Mouse (Mus musculus): ENCODE results near the gene Csmd2. TPM values are rescaled to one million over a fixed set of nuclear protein-coding genes. Genes with fewer than 3 reads are reported as not detected.

The Csmd2 gene
- polyA plus RNA-seq, 1 experiment from 2014 or later = 0.21 TPM

DNA sequence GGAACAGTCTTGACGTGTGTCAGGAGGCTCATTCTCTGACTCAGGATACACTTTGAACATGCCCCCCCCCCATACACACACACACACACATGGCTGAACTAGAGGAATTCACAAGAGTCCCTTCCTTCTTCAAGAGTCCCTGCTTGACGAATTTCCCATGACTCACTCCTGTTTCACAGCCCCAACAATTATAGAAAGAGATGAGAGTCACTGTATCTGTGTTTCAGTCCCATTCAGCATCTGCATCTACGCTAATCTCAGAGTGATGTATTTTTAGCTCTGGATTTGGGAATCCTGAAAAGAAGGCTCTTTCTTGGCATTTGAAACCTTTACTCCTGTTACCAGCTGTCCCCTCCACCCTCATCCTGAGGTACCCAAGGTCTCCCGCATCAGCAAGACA lies 406.2 kb downstream of the Csmd2 start:
- Histone ChIP-seq H3K4me3 (ENCODE audit: low read depth, low read length) (no peak overlapping the region), H3K27ac (replicated peaks; ENCODE audit: low read depth, low read length) (no peak overlapping the region), H3K9me3 (replicated peaks; ENCODE audit: control insufficient read depth, low read length) (no peaks in the 10 kb centered on the region), H3K9ac (replicated peaks; ENCODE audit: low read length) (no peak overlapping the region), H3K36me3 (replicated peaks; ENCODE audit: control insufficient read depth, insufficient read depth, low read depth, low read length) (no peaks in the 10 kb centered on the region), H3K4me2 (ENCODE audit: low read depth, low read length) (no peak overlapping the region), H3K4me1 (ENCODE audit: control insufficient read depth, insufficient read depth, low read length) (no peaks in the 10 kb centered on the region), H3K27me3 (ENCODE audit: control insufficient read depth, insufficient read depth, low read length) (no peaks in the 10 kb centered on the region)
- DNase-seq (ENCODE audit: low spot score) (no peak), ATAC-seq (replicated peaks; ENCODE audit: insufficient number of reproducible peaks, low FRiP score, low TSS enrichment, low read depth) (no peak)
- 80% methylated on average over 4 of the region's 4 CpGs for WGBS

- Histone ChIP-seq H3K9me3 (replicated peaks; ENCODE audit: control insufficient read depth, low read length) (no peaks in the 10 kb centered on the region), H3K9ac (replicated peaks; ENCODE audit: low read length) (no peak overlapping the region), H3K27me3 (ENCODE audit: control insufficient read depth, insufficient read depth, low read length) (no peaks in the 10 kb centered on the region), H3K4me1 (ENCODE audit: control insufficient read depth, insufficient read depth, low read length) (no peaks in the 10 kb centered on the region), H3K4me2 (ENCODE audit: low read depth, low read length) (no peak overlapping the region), H3K4me3 (ENCODE audit: low read depth, low read length) (no peak overlapping the region), H3K36me3 (replicated peaks; ENCODE audit: control insufficient read depth, insufficient read depth, low read depth, low read length) (no peaks in the 10 kb centered on the region), H3K27ac (replicated peaks; ENCODE audit: low read depth, low read length) (no peak overlapping the region)
- ATAC-seq (replicated peaks; ENCODE audit: insufficient number of reproducible peaks, low FRiP score, low TSS enrichment, low read depth) (no peak), DNase-seq (ENCODE audit: low spot score) (no peak)
- 87% methylated on average over 5 of the region's 5 CpGs for WGBS
Measured at GRCm38 (mm10) chr4:128396616-128397015, 409.0 kb downstream of the Csmd2 start.

GRCm38 (mm10) chr4:128397804-128398203 lies 410.1 kb downstream of the Csmd2 start:
- Histone ChIP-seq H3K27me3 (ENCODE audit: control insufficient read depth, insufficient read depth, low read length) (no peaks in the 10 kb centered on the region), H3K9me3 (replicated peaks; ENCODE audit: control insufficient read depth, low read length) (no peaks in the 10 kb centered on the region), H3K27ac (replicated peaks; ENCODE audit: low read depth, low read length) (no peak overlapping the region), H3K4me2 (ENCODE audit: low read depth, low read length) (no peak overlapping the region), H3K4me1 (ENCODE audit: control insufficient read depth, insufficient read depth, low read length) (no peaks in the 10 kb centered on the region), H3K36me3 (replicated peaks; ENCODE audit: control insufficient read depth, insufficient read depth, low read depth, low read length) (no peaks in the 10 kb centered on the region), H3K9ac (replicated peaks; ENCODE audit: low read length) (no peak overlapping the region), H3K4me3 (ENCODE audit: low read depth, low read length) (no peak overlapping the region)
- DNase-seq (ENCODE audit: low spot score) (no peak), ATAC-seq (replicated peaks; ENCODE audit: insufficient number of reproducible peaks, low FRiP score, low TSS enrichment, low read depth) (no peak)
- 70% methylated on average over 7 of the region's 7 CpGs for WGBS

- Histone ChIP-seq H3K4me2 (ENCODE audit: low read depth, low read length) (no peak overlapping the region), H3K27ac (replicated peaks; ENCODE audit: low read depth, low read length) (no peak overlapping the region), H3K4me3 (ENCODE audit: low read depth, low read length) (no peak overlapping the region), H3K27me3 (ENCODE audit: control insufficient read depth, insufficient read depth, low read length) (no peaks in the 10 kb centered on the region), H3K9ac (replicated peaks; ENCODE audit: low read length) (no peak overlapping the region), H3K36me3 (replicated peaks; ENCODE audit: control insufficient read depth, insufficient read depth, low read depth, low read length) (no peaks in the 10 kb centered on the region), H3K9me3 (replicated peaks; ENCODE audit: control insufficient read depth, low read length) (no peaks in the 10 kb centered on the region), H3K4me1 (ENCODE audit: control insufficient read depth, insufficient read depth, low read length) (no peaks in the 10 kb centered on the region)
- WGBS = 66% methylated on average over 7 of the region's 7 CpGs
- ATAC-seq (replicated peaks; ENCODE audit: insufficient number of reproducible peaks, low FRiP score, low TSS enrichment, low read depth) (no peak), DNase-seq (ENCODE audit: low spot score) (no peak)
Measured at GRCm38 (mm10) chr4:128398948-128399347, 411.3 kb downstream of the Csmd2 start.

GRCm38 (mm10) chr4:128400016-128400415 lies 412.4 kb downstream of the Csmd2 start:
- no peak for ATAC-seq (replicated peaks; ENCODE audit: insufficient number of reproducible peaks, low FRiP score, low TSS enrichment, low read depth)
- H3K9me3 ChIP-seq (replicated peaks; ENCODE audit: control insufficient read depth, low read length) = no peaks in the 10 kb centered on the region
- WGBS = 83% methylated on average over 6 of the region's 6 CpGs

GRCm38 (mm10) chr4:128401591-128401990 lies 413.9 kb downstream of the Csmd2 start:
- Histone ChIP-seq H3K27me3 (ENCODE audit: control insufficient read depth, insufficient read depth, low read length) (no peaks in the 10 kb centered on the region), H3K4me1 (ENCODE audit: control insufficient read depth, insufficient read depth, low read length) (no peaks in the 10 kb centered on the region)

More at GRCm38 (mm10) chr4:128400016-128400415, 412.4 kb downstream of the Csmd2 start:
- no peaks in the 10 kb centered on the region for H3K36me3 ChIP-seq (replicated peaks; ENCODE audit: control insufficient read depth, insufficient read depth, low read depth, low read length)
- no peak for DNase-seq (ENCODE audit: low spot score)
- H3K9ac ChIP-seq (replicated peaks; ENCODE audit: low read length) = no peak overlapping the region
- H3K27ac ChIP-seq (replicated peaks; ENCODE audit: low read depth, low read length) = no peak overlapping the region
- no peaks in the 10 kb centered on the region for H3K4me1 ChIP-seq (ENCODE audit: control insufficient read depth, insufficient read depth, low read length)
- no peaks in the 10 kb centered on the region for H3K27me3 ChIP-seq (ENCODE audit: control insufficient read depth, insufficient read depth, low read length)
- H3K4me3 ChIP-seq (ENCODE audit: low read depth, low read length) = no peak overlapping the region
- no peak overlapping the region for H3K4me2 ChIP-seq (ENCODE audit: low read depth, low read length)

GRCm38 (mm10) chr4:128402706-128403105 lies 415.0 kb downstream of the Csmd2 start:
- Histone ChIP-seq H3K4me3 (ENCODE audit: low read depth, low read length) (no peak overlapping the region), H3K27me3 (ENCODE audit: control insufficient read depth, insufficient read depth, low read length) (no peaks in the 10 kb centered on the region), H3K9ac (replicated peaks; ENCODE audit: low read length) (no peak overlapping the region), H3K9me3 (replicated peaks; ENCODE audit: control insufficient read depth, low read length) (no peaks in the 10 kb centered on the region), H3K4me1 (ENCODE audit: control insufficient read depth, insufficient read depth, low read length) (no peaks in the 10 kb centered on the region), H3K27ac (replicated peaks; ENCODE audit: low read depth, low read length) (no peak overlapping the region), H3K4me2 (ENCODE audit: low read depth, low read length) (no peak overlapping the region), H3K36me3 (replicated peaks; ENCODE audit: control insufficient read depth, insufficient read depth, low read depth, low read length) (no peaks in the 10 kb centered on the region)
- no peak for DNase-seq (ENCODE audit: low spot score)
- WGBS = 77% methylated on average over 1 of the region's 1 CpGs
- ATAC-seq (replicated peaks; ENCODE audit: insufficient number of reproducible peaks, low FRiP score, low TSS enrichment, low read depth) = no peak

More at GRCm38 (mm10) chr4:128401591-128401990, 413.9 kb downstream of the Csmd2 start:
- H3K4me2 ChIP-seq (ENCODE audit: low read depth, low read length) = no peak overlapping the region
- no peak overlapping the region for H3K27ac ChIP-seq (replicated peaks; ENCODE audit: low read depth, low read length)
- no peak overlapping the region for H3K4me3 ChIP-seq (ENCODE audit: low read depth, low read length)
- H3K9me3 ChIP-seq (replicated peaks; ENCODE audit: control insufficient read depth, low read length) = no peaks in the 10 kb centered on the region
- DNase-seq (ENCODE audit: low spot score) = no peak
- no peak for ATAC-seq (replicated peaks; ENCODE audit: insufficient number of reproducible peaks, low FRiP score, low TSS enrichment, low read depth)
- 60% methylated on average over 3 of the region's 3 CpGs for WGBS
- no peaks in the 10 kb centered on the region for H3K36me3 ChIP-seq (replicated peaks; ENCODE audit: control insufficient read depth, insufficient read depth, low read depth, low read length)
- H3K9ac ChIP-seq (replicated peaks; ENCODE audit: low read length) = no peak overlapping the region

- Histone ChIP-seq H3K27me3 (ENCODE audit: control insufficient read depth, insufficient read depth, low read length) (no peaks in the 10 kb centered on the region), H3K4me3 (ENCODE audit: low read depth, low read length) (no peak overlapping the region), H3K9me3 (replicated peaks; ENCODE audit: control insufficient read depth, low read length) (no peaks in the 10 kb centered on the region), H3K4me1 (ENCODE audit: control insufficient read depth, insufficient read depth, low read length) (no peaks in the 10 kb centered on the region), H3K9ac (replicated peaks; ENCODE audit: low read length) (no peak overlapping the region), H3K4me2 (ENCODE audit: low read depth, low read length) (no peak overlapping the region), H3K36me3 (replicated peaks; ENCODE audit: control insufficient read depth, insufficient read depth, low read depth, low read length) (no peaks in the 10 kb centered on the region), H3K27ac (replicated peaks; ENCODE audit: low read depth, low read length) (no peak overlapping the region)
- no peak for ATAC-seq (replicated peaks; ENCODE audit: insufficient number of reproducible peaks, low FRiP score, low TSS enrichment, low read depth)
- WGBS = 94% methylated on average over 3 of the region's 3 CpGs
- DNase-seq (ENCODE audit: low spot score) = no peak
Measured at GRCm38 (mm10) chr4:128405576-128405975, 417.9 kb downstream of the Csmd2 start.
